Mouse (Mus musculus) telencephalon, adult 2 months (tissue): ENCODE measurements around the gene Rasgrf2.
A peak's percentile ranks its signal among the peaks of the same experiment; 100 is the strongest.

ENCODE experiments used
- DNase-seq: peaks from one replicate; pipeline ENCODE4 v3.0.0-alpha.2; 2011; ENCODE audit warnings: low read depth, low spot score

Gene Rasgrf2

GRCm38 (mm10) chr13:91955175-91955574 lies 176.3 kb downstream of the Rasgrf2 start:
- DNase-seq = peak; percentile 81

DNA sequence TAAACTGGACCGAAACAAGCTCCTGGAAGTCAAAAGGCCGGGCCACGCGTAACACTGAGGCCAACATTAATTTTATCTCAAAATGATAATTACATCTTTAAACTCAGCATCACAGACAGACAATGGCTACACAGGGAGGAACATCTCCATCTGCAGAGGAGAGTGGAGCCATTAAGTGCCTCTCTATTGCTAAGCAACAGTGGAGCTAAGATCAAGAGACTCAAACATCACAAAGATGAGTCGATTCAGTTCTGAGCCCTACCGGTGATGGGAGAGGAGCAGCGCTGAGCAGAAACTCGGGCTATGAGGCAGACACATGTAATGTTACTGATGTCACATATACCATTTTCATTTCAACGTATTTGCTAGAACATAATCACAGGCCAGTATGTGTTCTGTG lies 191.3 kb downstream of the Rasgrf2 start:
- no peak for DNase-seq

- DNase-seq = no peak
Measured at GRCm38 (mm10) chr13:91938826-91939225, 192.6 kb downstream of the Rasgrf2 start.

DNA sequence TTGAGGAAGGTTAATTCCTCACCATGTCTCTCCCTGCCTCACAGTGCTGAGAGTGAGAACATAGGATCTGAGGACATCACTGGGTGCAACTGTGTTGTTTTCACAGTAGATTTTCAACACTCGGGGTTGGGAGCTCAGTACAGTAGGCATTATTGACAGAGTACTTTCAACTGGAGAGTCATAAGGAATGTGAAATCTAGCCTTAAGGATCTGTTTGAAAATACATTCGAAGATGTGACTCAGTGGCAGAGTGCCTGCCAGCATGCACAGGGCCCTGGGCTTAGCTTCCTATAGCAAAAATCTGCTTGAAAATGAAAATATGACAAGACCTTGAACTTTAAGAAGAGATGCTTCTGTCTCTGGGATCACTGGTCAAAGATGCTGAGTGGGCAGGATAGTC lies 194.2 kb downstream of the Rasgrf2 start:
- DNase-seq = no peak

DNA sequence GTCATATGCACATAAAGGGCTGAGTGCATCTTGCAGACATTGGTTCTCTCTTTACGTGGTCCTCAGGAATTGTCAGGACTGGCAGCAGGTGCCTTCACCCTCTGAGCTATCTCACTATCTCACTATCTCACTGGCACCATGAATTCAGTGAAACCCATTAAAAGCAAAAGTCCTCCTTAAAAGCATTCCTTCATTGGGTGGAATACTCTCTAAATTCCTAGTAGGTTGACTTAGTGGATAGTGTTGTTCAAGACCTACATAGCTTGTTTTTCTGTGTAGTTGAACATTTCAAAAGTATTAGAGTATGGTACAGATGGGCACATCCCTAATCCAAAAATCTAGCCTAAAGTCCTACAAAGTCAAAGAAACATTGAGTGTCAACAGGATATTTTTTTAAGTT lies 199.3 kb downstream of the Rasgrf2 start:
- no peak for DNase-seq

- DNase-seq = no peak
Measured at GRCm38 (mm10) chr13:91929943-91930726, 201.3 kb downstream of the Rasgrf2 start.

DNA sequence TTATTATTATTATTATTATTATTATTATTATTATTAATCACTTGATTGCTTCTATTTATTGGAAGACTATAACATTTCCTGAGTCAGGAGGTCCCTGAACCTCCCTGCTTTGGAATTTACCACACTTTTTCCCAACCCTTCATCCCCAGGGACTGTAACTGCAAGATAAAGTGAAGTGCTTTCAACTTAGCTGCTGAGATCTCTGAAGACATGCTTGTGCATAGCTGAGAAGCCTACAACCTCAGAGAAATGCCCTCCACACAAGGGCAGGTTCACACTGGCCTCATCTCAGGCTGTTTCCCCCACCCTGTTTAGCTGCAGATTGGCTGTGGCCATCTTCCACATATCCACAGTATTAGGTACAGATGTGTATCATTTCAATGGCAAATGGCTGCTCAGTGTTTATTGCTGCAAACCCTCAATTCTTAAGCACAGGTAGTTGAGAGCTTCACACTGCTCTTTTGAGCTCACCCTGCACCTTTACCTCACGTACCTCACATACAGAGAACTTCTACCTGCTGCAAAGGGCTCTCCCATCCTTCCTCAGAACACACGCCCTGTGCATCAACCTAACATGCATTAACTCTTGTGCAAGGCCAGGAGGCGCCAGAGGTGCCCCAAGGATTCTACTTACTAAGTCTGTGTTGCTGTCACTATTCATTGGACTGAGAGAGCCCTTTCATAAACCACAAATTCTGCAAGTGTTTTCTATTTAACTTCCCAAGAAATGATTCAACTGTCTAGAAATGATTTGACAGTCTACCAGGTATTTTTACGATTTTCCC lies 202.7 kb downstream of the Rasgrf2 start:
- DNase-seq = no peak

- no peak for DNase-seq
Measured at GRCm38 (mm10) chr13:91921010-91921409, 210.4 kb downstream of the Rasgrf2 start.

DNA sequence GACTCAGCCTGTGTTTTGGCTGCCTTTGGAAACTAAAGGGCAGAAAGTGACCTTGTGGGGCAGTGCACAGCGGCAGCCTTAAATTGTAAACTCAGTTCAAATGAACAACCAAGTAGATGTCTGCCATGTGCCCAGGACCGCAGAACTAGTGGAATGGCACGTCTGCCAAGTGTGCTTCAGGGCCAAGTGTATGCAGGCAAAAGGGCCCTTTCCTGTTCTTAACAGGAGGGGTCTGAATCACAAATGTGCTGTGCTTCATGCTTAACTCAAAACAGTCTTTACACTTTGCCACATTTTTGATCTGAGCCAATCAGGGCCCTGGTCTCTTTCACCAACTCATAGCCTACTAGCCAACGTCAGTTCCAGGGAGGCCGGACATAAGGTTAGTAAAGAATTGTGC lies 212.7 kb downstream of the Rasgrf2 start:
- DNase-seq = no peak

DNA sequence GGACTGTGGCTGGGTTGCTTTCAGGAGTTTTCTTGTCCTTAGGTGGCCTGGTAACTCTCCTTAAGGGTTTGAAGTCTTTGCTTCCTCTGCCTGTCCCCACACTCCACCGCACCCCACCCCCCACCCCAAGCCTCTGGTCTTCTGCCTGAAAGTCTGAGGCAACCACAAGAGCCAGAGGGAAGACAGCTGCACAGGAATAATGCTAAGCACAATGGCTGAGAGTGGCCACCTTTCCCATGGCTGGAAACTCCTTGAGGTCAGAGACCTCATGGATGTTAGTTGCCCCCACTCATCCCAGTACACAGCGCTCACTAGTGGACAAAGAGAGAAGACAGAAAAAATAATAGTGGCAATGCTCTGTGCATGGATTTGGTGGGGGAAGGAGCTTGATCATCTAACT lies 213.6 kb downstream of the Rasgrf2 start:
- no peak for DNase-seq

- DNase-seq = no peak
Measured at GRCm38 (mm10) chr13:91916308-91916707, 215.1 kb downstream of the Rasgrf2 start.

DNA sequence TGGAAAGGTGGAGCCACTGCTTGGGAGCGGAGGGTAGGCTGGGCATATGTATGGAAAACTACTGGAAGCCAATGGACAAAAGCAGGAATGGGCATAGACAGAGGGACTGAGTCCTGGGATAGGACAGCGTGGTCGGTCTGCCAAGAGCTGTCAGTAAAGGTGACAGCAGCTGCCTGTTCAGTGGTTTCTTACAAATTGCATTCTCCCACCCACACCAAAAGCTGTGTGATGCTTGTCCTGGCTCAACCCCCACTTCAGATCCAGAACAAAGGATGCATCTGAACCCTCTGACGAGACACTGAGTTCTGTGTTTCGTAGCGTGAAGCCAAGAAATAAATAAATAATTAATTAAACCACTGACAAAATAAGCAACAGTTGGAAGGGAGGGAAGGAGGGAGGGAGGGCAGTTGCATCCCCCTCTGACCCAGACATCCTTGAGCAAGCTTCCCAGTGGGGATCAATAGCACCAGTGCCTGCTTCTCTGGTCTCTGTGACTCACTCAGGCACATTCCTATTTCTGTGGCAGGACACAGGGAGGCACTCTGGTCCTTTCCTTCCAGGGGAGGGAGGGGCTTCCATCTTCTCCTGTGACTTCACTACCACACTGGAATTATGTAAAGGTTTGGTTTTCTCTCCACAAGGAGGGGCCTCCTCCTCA lies 215.7 kb downstream of the Rasgrf2 start:
- DNase-seq = peak; percentile 50

DNA sequence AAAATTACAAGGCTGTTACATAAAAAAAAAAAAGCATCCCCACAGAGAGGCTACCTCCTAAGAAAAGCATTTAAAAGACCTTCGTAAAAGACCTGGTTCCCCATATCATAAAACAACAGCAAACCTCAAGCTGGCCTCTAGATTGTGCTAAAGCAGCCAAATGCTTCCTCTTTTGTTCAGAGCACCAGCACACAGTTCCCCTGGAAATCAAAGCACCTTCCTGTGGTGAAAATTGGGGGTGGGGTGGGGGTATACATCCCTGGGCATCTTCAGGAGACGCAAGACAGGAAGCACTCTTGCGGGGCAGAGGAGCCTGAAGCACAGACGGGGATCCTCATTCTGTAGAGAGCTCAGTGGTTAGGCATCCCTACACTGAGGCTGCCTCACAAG lies 216.3 kb downstream of the Rasgrf2 start:
- no peak for DNase-seq

DNA sequence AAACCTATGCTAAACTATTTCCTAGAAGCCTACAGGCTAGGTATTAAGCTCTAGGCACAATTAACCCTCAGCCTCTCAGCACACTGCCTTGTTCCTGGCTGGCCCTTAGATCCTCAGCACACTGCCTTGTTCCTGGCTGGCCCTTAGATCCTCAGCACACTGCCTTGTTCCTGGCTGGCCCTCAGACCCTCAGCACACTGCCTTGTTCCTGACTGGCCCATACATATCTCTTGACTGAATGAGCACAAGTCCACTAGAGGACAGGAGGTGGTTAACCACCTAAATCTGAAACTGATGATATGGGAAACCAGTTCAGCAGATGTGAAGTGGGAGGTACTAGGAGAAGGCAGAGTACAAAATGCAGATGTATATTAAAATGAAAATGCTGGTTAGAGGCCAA lies 219.8 kb downstream of the Rasgrf2 start:
- no peak for DNase-seq

DNA sequence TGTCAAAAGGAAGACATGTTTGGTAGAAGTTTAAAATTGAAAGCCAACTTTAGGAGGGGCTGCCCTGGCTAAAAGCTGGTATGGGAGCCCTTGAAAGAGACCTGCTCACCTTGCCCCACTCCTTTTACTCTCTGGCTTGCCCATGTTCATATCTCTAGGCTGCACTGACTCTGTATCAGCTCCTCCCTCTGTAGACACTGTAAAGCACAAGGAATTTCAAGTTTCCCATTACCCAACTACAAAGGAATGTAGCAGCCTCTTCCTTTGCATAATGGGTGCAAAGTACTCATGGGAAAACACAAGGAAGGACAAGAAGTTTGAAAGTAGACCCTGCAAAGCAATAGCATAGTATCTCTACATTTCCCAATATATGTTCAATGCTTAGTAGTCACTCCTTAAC lies 220.2 kb downstream of the Rasgrf2 start:
- no peak for DNase-seq

- peak; percentile 69 for DNase-seq
Measured at GRCm38 (mm10) chr13:91908202-91908980, 223.1 kb downstream of the Rasgrf2 start.

- no peak for DNase-seq
Measured at GRCm38 (mm10) chr13:91906338-91906737, 225.1 kb downstream of the Rasgrf2 start.

- no peak for DNase-seq
Measured at GRCm38 (mm10) chr13:91896476-91896875, 235.0 kb downstream of the Rasgrf2 start.

GRCm38 (mm10) chr13:91893132-91893531 lies 238.3 kb downstream of the Rasgrf2 start:
- DNase-seq = no peak

DNA sequence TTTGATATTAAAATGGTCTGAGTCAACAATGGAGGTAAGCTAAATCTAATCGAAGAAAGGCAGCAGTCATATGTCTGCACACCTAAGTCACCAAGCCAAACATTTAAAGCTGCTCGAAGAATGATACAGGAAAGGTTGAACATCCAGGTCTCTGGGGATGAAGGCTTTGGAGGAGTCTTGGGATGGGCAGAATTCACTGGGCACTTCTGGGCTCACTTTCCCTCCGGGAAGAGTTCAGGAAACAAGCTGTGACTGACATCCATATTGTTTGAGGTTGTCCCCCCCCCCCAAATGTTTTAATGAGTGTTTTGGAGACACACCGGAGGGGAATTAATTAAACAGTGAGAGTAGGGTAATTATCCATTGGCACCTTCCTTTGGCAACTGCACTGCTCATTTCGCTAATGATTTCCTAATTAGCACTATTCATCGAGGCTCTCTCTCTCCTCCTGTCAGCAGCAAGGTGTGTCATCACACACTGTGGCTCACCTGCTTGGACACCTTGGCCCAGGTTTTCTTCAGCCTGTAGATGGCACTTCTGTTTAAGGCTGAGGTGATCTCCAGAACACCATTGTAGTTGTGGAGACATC lies 241.3 kb downstream of the Rasgrf2 start:
- DNase-seq = no peak

- DNase-seq = no peak
Measured at GRCm38 (mm10) chr13:91884714-91885386, 246.6 kb downstream of the Rasgrf2 start.
